Mouse (Mus musculus): ENCODE results near the gene Trim10. TPM values are rescaled to one million over a fixed set of nuclear protein-coding genes. Genes with fewer than 3 reads are reported as not detected.

Trim10 gene
- total RNA-seq, 2 experiments from 2014 or later: not detected

DNA sequence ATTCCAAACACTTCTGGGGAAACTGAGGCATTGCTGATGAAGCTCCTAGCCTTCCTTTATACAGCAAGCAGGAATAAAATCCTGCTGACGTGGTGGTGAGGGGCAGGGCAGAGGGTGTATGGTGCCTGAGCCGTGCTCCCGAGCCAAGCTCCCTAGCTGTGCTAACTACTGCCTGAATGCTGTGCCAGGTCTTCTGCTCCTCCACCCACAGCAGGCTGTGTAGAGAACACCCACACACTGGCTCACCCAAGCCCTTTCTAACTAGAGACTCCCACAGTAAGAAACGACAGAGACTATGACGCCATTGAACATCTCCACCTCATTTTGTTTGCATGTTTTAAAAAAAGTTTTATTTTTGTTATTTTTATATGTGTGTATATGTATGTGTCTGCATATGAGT is 30.6 kb downstream of the Trim10 start:
- intact Hi-C loops (cut with DNase I; ENCODE audit: low total_unique reads): no loop called here
- DNase-seq: no peak

DNA sequence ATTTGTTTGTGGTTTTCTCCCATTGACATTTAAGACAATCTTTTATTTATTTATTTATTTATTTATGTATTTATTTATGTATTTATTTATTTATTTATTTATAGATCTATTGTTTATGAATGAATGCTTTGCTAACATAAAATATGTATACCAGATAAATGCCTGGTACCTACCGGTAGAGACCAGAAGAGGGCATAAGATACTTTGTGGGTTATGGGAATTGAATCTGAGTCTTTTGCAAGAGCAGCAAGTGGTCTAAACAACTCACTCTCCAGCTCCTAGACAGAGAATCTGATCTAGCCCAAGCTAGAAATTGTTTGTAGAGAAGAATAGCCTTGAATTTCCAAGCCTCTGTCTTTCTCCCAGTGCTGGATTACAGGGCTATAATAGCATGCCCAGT is 31.3 kb downstream of the Trim10 start:
- no peak for DNase-seq
- intact Hi-C loops (cut with DNase I; ENCODE audit: low total_unique reads): no loop called here

DNA sequence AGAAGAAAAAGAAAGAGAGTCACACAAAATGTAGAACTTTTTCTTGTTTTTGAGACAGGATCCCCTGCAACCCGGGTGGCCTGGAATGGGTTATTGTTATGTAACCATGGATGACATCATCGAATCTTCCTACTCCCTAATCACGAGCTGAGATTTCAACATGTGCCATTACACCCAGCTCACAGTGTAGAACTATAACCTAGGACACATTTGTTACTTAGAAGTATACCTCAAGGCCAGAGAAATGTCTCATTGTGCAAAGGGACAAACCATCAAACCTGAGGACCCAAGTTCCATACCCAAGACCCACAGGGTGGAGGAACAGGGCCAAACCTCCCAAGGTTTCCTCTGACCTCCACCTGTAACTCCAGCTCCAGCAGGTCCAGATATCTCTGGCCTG is 34.3 kb downstream of the Trim10 start:
- intact Hi-C loops (cut with DNase I; ENCODE audit: low total_unique reads): no loop called here
- DNase-seq: no peak

DNA sequence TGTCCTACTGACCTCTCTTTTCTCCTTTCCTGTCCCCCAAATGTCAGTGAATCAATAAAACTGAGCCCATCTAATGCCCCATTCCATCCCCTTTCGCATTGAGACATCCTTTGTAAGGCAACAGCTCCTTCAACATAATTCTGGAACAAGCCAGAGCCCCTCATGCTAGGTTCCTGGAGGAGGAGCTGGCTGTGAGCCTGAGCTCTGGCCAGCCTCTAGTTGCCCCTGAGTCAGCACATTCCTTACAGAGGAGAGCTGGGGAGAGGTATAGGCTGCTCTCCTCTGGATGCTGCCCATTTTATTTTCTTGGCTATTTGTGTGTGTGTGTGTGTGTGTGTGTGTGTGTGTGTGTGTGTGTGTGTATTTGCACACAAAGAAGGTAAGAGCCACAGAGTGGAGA is 38.9 kb downstream of the Trim10 start:
- intact Hi-C loops (cut with DNase I; ENCODE audit: low total_unique reads): no loop called here
- DNase-seq: no peak

DNA sequence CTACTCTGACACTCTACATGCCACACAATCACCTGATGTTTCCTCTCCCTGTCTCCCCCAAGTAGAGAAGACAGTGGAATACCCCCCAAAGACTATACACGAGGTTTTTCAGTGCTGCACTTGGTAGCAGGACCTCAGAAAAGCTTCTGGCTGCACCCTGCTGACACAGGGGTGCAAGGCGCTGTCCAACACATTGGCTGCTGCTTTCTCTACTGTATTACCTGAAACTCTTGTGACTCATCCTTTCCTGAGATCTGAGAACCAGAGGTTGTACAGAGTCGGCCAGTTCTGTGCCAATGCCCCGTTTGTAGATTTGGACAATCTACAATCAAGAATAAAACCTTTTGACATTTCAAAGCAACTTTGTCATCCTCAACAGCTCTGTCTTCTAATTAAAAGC is 40.4 kb downstream of the Trim10 start:
- no peak for DNase-seq
- intact Hi-C loops (cut with DNase I; ENCODE audit: low total_unique reads): no loop called here

DNA sequence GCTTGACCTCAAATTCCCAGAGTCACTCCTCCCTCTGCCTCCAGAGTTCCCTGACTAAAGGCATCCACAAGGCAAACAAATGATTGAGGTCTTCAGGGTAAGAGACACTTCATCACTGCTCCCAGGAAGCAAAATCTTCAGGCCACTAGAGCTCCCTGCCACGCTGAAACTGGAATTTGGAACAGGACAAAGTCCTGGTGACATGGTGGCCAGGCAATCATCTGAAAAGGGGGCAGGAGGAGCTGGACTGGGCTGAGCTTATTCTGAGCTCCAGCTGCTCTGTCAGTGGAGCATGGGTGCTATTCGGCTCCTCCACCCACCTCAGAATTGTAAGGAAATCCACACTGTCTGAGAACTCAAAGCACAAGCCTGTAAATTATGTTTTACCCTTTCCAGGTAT is 42.7 kb downstream of the Trim10 start:
- intact Hi-C loops (cut with DNase I; ENCODE audit: low total_unique reads): no loop called here
- no peak for DNase-seq

DNA sequence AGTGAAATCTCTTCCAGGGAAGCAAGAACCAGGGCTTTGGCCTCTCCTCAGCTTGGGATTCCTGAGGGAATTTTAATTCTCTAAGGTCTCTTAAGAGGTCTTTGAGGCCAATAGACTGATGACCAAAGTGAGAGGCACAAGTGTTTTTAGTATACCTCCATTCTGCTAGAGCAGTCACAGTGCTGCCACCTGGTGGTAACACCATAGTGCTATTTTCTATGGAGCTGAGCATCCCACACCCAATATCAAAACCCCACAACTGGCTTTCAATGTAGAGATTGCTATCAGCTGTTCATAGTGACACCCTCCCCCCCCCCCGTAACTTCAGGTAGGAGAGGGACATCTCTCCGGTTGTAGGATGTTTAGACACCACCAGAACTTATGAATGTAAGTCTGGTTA is 44.7 kb downstream of the Trim10 start:
- peak; percentile 77 for DNase-seq
- intact Hi-C loops (cut with DNase I; ENCODE audit: low total_unique reads): no loop called here

DNA sequence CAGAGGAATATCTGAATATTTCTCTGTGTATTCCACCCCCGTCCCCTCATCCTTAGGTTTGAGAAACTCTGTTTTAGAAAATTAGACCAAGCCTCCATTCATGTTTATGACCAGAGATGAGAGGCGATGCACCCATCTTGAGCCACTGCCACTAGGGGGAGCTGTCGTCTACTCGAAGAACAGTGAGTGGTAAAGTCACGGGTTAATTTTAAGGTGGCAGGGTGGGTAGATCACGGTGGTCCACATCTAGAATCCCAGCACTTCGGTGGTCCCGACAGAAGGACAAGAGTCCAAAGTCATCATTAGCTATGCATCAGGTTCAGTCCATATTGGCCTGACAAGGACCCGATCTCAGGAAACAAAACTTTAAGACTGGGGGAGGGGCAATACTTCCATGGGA is 45.7 kb downstream of the Trim10 start:
- intact Hi-C loops (cut with DNase I; ENCODE audit: low total_unique reads): loop anchor here (5.0 kb wide), 1 partner anchor 82 kb away; no protein-coding TSS in a partner anchor

DNA sequence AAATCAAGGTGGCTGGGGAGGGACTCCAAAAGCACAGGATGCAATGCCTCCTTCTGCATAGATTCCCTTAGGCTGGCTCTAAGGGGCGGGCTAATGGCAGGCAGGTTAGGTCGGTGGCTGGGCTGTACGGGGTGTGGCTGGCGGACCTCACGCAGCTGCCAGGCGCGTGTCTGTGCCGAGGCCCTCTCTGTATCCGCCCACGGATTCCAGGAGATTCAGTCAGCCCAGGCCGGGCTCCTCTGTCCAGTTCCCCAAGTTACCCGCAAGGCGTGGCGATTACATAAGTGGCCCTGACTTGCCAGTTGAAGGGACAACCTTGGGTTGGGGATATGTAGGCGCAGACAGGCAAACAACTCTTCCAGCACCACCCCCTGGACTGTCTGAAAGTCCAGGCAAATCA is 50.9 kb downstream of the Trim10 start:
- intact Hi-C loops (cut with DNase I; ENCODE audit: low total_unique reads): no loop called here
- no peak for DNase-seq

More for the DNA sequence above, 45.7 kb downstream of the Trim10 start:
- peak; percentile 38 for DNase-seq

DNA sequence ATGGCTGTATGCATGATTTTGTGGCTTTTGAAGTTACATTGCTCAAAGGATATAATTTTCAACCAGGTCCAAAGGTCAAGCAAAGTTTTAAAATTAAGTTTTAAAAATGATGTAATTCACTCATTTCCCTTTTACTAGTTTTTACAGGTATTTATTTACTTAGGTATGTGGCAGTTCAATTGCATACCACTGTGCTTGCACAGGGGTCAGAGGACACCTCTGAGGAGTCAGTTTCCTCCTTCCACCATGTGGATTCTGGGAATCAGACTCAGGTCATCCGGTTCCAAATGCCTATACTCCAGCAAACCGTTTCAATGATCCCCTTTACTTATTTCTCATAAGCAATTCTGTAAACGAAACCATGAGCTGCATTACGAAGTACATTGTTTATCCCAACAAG is 53.3 kb downstream of the Trim10 start:
- intact Hi-C loops (cut with DNase I; ENCODE audit: low total_unique reads): no loop called here
- DNase-seq: no peak

DNA sequence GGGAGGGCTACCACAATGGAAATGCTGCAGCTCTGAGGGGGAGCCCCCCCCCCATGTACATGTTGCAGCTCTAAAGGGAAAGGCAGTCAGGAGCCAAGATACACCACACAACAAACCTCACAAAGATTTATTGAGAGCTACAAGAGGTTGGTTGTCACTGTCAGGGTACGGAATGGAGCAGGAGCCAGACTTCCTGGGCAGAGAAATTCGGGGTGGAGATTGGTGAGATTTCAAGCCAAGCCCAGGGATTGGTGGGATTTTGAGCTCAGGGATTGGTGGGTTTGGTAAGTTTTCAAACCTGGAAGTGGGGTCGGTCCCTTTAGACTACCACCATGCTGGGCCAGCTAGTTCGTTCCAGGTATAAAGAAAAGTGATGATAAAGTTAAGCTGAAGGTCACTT is 54.1 kb downstream of the Trim10 start:
- no peak for DNase-seq
- intact Hi-C loops (cut with DNase I; ENCODE audit: low total_unique reads): no loop called here

Other genes with a start within 250 kb of the Trim10 start
- gene H2-M9, start 226.9 kb upstream of the Trim10 start, total RNA-seq (2021): not detected
- gene H2-M1, start 197.4 kb upstream of the Trim10 start, total RNA-seq (2021): not detected
- not detected for gene H2-M10.5, start 96.7 kb upstream of the Trim10 start, total RNA-seq (2021)
- gene H2-M10.6, start 57.4 kb upstream of the Trim10 start, total RNA-seq (2021): not detected
- 10 to 100 TPM; 14.7 to 15.7 TPM for gene Trim26, start 32.4 kb upstream of the Trim10 start, total RNA-seq (2021)
- not detected for gene Trim15, start 2.4 kb upstream of the Trim10 start, total RNA-seq (2021)
- gene Trim40, start 20.5 kb downstream of the Trim10 start, total RNA-seq (2021): not detected
- not detected for gene Trim31, start 28.5 kb downstream of the Trim10 start, total RNA-seq (2021)
- not detected for gene Rnf39, start 73.3 kb downstream of the Trim10 start, total RNA-seq (2021)
- 10 to 100 TPM; 63.5 to 67.7 TPM for gene Ppp1r11, start 82.2 kb downstream of the Trim10 start, total RNA-seq (2021)
- gene Znrd1, start 89.0 kb downstream of the Trim10 start, total RNA-seq (2021): 10 to 100 TPM; 15.6 to 17.3 TPM
- 10 to 100 TPM in 1 of 2 experiments, 1 to 10 TPM in 1; 9.3 to 11.4 TPM for gene Znrd1as, start 89.0 kb downstream of the Trim10 start, total RNA-seq (2021)
- gene 2410137M14Rik, start 111.7 kb downstream of the Trim10 start, total RNA-seq (2021): under 1 TPM in 1 of 2 experiments, not detected in 1; 0.25 TPM
- gene H2-M5, start 120.0 kb downstream of the Trim10 start, total RNA-seq (2021): not detected
- gene Zfp57, start 131.6 kb downstream of the Trim10 start, total RNA-seq (2021): 1 to 10 TPM in 1 of 2 experiments, under 1 TPM in 1; 0.74 to 1.5 TPM
- not detected for gene Mog, start 153.8 kb downstream of the Trim10 start, total RNA-seq (2021)
- 10 to 100 TPM in 1 of 2 experiments, 1 to 10 TPM in 1; 9.8 to 10.3 TPM for gene Gabbr1, start 176.4 kb downstream of the Trim10 start, total RNA-seq (2021)
- not detected for gene Olfr90, start 218.9 kb downstream of the Trim10 start, total RNA-seq (2021)
- not detected for gene Olfr91, start 228.7 kb downstream of the Trim10 start, total RNA-seq (2021)

Measured in gastrocnemius, postnatal 14 days (tissue).